Mouse (Mus musculus) intestine, embryonic 14.5 days (tissue): ENCODE measurements around the gene Ptpn22. TPM values are rescaled to one million over a fixed set of nuclear protein-coding genes. Genes with fewer than 3 reads are reported as not detected.
A peak's percentile ranks its signal among the peaks of the same experiment; 100 is the strongest.

Experiments used
- ATAC-seq: fragments of 200-750 bp; cut with Nextera tagmentation; replicated peaks from 2 replicates; pipeline ENCODE4 v1.8.0; 2017; ENCODE audit warnings: low read depth, moderate number of reproducible peaks, moderate TSS enrichment, moderate library complexity; ENCODE audit not compliant: low FRiP score, low TSS enrichment
- DNase-seq: peaks from one replicate; pipeline ENCODE4 v3.0.0-alpha.2; 2018; ENCODE audit warnings: low spot score
- H3K27ac ChIP-seq: fragments of 300-500 bp; sonication (generic); 2 replicates; pipeline ENCODE4 v1.5.1; 2014; ENCODE audit warnings: low read depth, mild to moderate bottlenecking, control low read depth
- H3K27me3 ChIP-seq: fragments of 300-500 bp; sonication (generic); replicated peaks from 2 replicates; pipeline ENCODE4 v1.6.1; 2014; ENCODE audit warnings: low read length, control low read depth; ENCODE audit not compliant: control insufficient read depth, insufficient read depth
- H3K36me3 ChIP-seq: fragments of 300-500 bp; sonication (generic); 2 replicates; pipeline ENCODE4 v1.6.1; 2014; ENCODE audit warnings: low read length, control low read depth; ENCODE audit not compliant: control insufficient read depth, insufficient read depth
- H3K4me1 ChIP-seq: fragments of 300-500 bp; sonication (generic); replicated peaks from 2 replicates; pipeline ENCODE4 v1.6.1; 2014; ENCODE audit warnings: low read length, control low read depth, mixed read lengths; ENCODE audit not compliant: control insufficient read depth, insufficient read depth
- H3K4me2 ChIP-seq: fragments of 300-500 bp; sonication (generic); 2 replicates; pipeline ENCODE4 v1.6.1; 2014; ENCODE audit warnings: low read length
- H3K4me3 ChIP-seq: fragments of 300-500 bp; sonication (generic); 2 replicates; pipeline ENCODE4 v1.5.1; 2014; ENCODE audit warnings: low read depth, low read length, control low read depth, mixed read lengths
- H3K9ac ChIP-seq: fragments of 300-500 bp; sonication (generic); 2 replicates; pipeline ENCODE4 v1.6.1; 2014; ENCODE audit warnings: mild to moderate bottlenecking, low read length
- H3K9me3 ChIP-seq: fragments of 300-500 bp; sonication (generic); 2 replicates; pipeline ENCODE4 v1.6.1; 2016; ENCODE audit warnings: low read length, control low read depth; ENCODE audit not compliant: control insufficient read depth
- WGBS: fragments of 180-500 bp; shearing (Covaris S2); extraction: QIAGEN DNeasy Blood & Tissue Kit; methylation state at CpG from one replicate; pipeline ENCODE4 v1.1.7; 2014; 5-methylcytosine and 5-hydroxymethylcytosine counted together
- polyA plus RNA-seq: library from polyadenylated mRNA; unstranded; fragments of >200 nt; fragmentation: Nextera tagmentation; extraction: Ambion mirVana; gene quantifications from 2 replicates; pipeline ENCODE4 v1.2.1, GENCODE M21; 2014

The Ptpn22 gene
- polyA plus RNA-seq, 1 experiment from 2014 or later, result 0.72 TPM

GRCm38 (mm10) chr3:103852565-103853299, 6.9 kb upstream of the Ptpn22 start:
- Histone ChIP-seq H3K4me3 (no peak overlapping the region), H3K9me3 (no peaks in the 10 kb centered on the region), H3K4me1 (no peaks in the 10 kb centered on the region), H3K27ac (no peak overlapping the region), H3K27me3 (no peaks in the 10 kb centered on the region), H3K9ac (no peak overlapping the region), H3K36me3 (no peaks in the 10 kb centered on the region), H3K4me2 (no peak overlapping the region)
- 78% methylated on average over 3 of the region's 3 CpGs for WGBS
- ATAC-seq, result no peak
- no peak for DNase-seq

- ATAC-seq (no peak), DNase-seq (peak; percentile 31)
- WGBS, result 58% methylated on average over 8 of the region's 8 CpGs
- no peak overlapping the region for H3K4me2 ChIP-seq
- H3K4me1 ChIP-seq, result no peaks in the 10 kb centered on the region
- no peak overlapping the region for H3K9ac ChIP-seq
- no peak overlapping the region for H3K4me3 ChIP-seq
- H3K27ac ChIP-seq, result no peak overlapping the region
- no peaks in the 10 kb centered on the region for H3K36me3 ChIP-seq
- no peaks in the 10 kb centered on the region for H3K9me3 ChIP-seq
- no peaks in the 10 kb centered on the region for H3K27me3 ChIP-seq
Observed at GRCm38 (mm10) chr3:103853804-103854203, 5.8 kb upstream of the Ptpn22 start.

GRCm38 (mm10) chr3:103857036-103857805, 2.4 kb upstream of the Ptpn22 start:
- ATAC-seq, result no peak
- 88% methylated on average over 7 of the region's 7 CpGs for WGBS
- Histone ChIP-seq H3K9me3 (no peaks in the 10 kb centered on the region), H3K27ac (no peak overlapping the region), H3K27me3 (no peaks in the 10 kb centered on the region), H3K4me1 (no peaks in the 10 kb centered on the region), H3K4me2 (no peak overlapping the region), H3K9ac (no peak overlapping the region), H3K4me3 (no peak overlapping the region), H3K36me3 (no peaks in the 10 kb centered on the region)
- peak; percentile 29 for DNase-seq

- Histone ChIP-seq H3K27me3 (no peaks in the 10 kb centered on the region), H3K4me1 (no peaks in the 10 kb centered on the region), H3K4me3 (no peak overlapping the region), H3K9me3 (no peaks in the 10 kb centered on the region), H3K9ac (no peak overlapping the region), H3K36me3 (no peaks in the 10 kb centered on the region), H3K4me2 (no peak overlapping the region), H3K27ac (no peak overlapping the region)
- no peak for DNase-seq
- 91% methylated on average over 6 of the region's 6 CpGs for WGBS
- no peak for ATAC-seq
Observed at GRCm38 (mm10) chr3:103857977-103858563, 1.5 kb upstream of the Ptpn22 start.

GRCm38 (mm10) chr3:103859851-103860391, 326 bp downstream of the Ptpn22 start:
- H3K4me2 ChIP-seq, result no peak overlapping the region
- no peak for DNase-seq
- no peaks in the 10 kb centered on the region for H3K36me3 ChIP-seq
- H3K9me3 ChIP-seq, result no peaks in the 10 kb centered on the region
- H3K27me3 ChIP-seq, result no peaks in the 10 kb centered on the region
- H3K4me3 ChIP-seq, result no peak overlapping the region
- 75% methylated on average over 6 of the region's 6 CpGs for WGBS
- H3K27ac ChIP-seq, result no peak overlapping the region
- no peak overlapping the region for H3K9ac ChIP-seq
- no peak for ATAC-seq
- H3K4me1 ChIP-seq, result no peaks in the 10 kb centered on the region

GRCm38 (mm10) chr3:103862721-103863220, 3.2 kb downstream of the Ptpn22 start:
- no peaks in the 10 kb centered on the region for H3K9me3 ChIP-seq
- H3K4me2 ChIP-seq, result no peak overlapping the region
- 69% methylated on average over 4 of the region's 4 CpGs for WGBS
- DNase-seq (no peak), ATAC-seq (no peak)
- no peak overlapping the region for H3K27ac ChIP-seq
- H3K27me3 ChIP-seq, result no peaks in the 10 kb centered on the region
- no peak overlapping the region for H3K9ac ChIP-seq
- no peak overlapping the region for H3K4me3 ChIP-seq
- no peaks in the 10 kb centered on the region for H3K36me3 ChIP-seq
- H3K4me1 ChIP-seq, result no peaks in the 10 kb centered on the region

GRCm38 (mm10) chr3:103864200-103864599, 4.6 kb downstream of the Ptpn22 start:
- Histone ChIP-seq H3K4me3 (no peak overlapping the region), H3K36me3 (no peaks in the 10 kb centered on the region), H3K4me2 (no peak overlapping the region), H3K9ac (no peak overlapping the region), H3K9me3 (no peaks in the 10 kb centered on the region), H3K27me3 (no peaks in the 10 kb centered on the region), H3K27ac (no peak overlapping the region), H3K4me1 (no peaks in the 10 kb centered on the region)
- 89% methylated on average over 6 of the region's 6 CpGs for WGBS
- DNase-seq, result no peak
- ATAC-seq, result no peak

GRCm38 (mm10) chr3:103867424-103867971, 7.9 kb downstream of the Ptpn22 start:
- Histone ChIP-seq H3K36me3 (no peaks in the 10 kb centered on the region), H3K4me2 (no peak overlapping the region), H3K9ac (no peak overlapping the region), H3K27me3 (no peaks in the 10 kb centered on the region), H3K4me1 (no peaks in the 10 kb centered on the region), H3K27ac (no peak overlapping the region), H3K9me3 (no peaks in the 10 kb centered on the region), H3K4me3 (no peak overlapping the region)
- DNase-seq (no peak), ATAC-seq (no peak)
- WGBS, result 93% methylated on average over 5 of the region's 5 CpGs
